Mouse (Mus musculus) thymus, postnatal 10 days (tissue): ENCODE data around the gene Mylk.

Source experiments
- DNase-seq, 2 experiments: peaks; one replicate each; pipeline ENCODE4 v3.0.0; 2021; ENCODE audit warnings: low spot score in 2 of 2

Gene Mylk

DNA sequence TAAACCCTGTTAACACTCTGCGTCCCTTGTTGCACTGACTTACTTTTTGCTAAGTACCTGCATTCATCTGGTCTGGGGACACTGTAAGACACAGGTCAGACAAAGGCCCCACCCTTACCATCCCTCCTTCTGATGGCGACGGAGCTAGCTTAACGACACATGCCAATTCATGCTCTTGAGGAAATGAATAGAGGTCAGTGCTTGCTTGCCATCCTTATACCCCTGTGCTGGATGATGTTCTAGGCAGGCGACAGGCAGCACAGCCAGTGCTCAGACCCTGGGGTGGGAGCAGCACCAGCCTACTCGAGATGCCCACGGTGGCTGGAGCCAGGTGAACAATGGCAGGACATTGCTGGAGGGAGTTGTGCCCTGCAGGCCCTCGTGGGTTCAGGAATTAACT lies 157.8 kb downstream of the Mylk start:
- no peak for DNase-seq

DNA sequence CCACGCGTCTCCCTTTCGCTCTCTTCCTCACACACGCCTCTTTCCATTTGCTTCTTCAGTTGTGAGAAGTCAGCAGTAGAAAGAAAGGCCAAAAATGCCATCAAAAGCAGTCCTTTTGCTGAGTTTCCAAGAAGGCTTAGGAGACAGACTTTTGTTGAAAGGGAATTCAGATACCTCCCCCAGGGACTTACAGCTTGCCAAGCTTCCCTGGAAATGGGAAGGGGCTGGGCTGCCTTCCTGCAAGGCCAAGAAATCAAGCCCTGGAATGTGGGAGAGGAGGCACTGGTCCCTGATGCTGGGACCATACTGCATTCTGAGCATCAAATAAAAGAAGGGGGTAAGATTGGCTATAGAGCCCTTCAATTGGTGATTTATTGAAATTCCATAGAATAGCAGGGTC lies 159.9 kb downstream of the Mylk start:
- no peak for DNase-seq

DNA sequence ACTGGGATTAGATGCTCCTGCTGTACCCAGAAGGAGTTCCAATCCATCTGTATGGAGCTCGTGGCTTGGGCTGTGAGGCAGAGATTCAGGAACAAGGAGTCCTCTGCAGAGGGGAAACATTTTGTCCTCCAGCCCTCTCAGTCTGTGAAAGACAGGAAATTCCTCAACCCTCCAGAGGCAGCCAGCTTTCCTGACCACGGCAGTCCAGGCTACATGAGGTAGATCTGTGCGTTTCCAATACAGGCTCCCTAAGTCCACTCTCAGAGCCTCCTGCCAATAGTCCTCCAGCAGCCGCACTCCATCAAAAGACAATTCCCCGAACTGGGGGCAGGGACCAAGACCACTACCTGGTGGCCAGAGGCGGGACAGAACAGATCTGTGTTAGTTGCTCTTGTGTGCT lies 164.4 kb downstream of the Mylk start:
- no peak for DNase-seq

DNA sequence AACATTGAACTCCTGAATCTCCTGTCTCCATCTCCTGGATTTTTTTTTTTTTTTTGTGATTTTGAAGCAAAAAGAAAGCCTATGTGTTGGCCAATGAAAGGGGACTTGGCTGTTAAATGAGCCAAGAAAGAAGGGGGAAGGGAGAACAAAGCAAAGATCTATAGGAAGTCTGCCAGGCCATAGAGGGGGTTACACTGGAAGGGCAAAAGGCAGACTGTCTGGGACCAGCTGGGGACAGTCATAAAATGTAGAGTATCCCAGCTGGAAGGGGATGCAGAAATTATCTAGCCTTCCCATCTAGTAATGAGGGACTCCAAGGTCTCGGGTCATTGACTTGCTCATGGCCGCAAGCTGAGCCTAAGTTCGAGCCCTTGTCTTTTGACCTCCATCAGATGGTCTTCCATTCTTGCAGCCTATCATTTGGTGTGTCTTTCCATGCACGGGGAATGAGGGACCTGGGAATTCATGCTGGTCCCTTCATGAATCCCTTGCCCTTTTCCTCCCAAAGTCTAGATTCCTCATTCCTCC lies 172.4 kb downstream of the Mylk start:
- DNase-seq, result no peak

DNA sequence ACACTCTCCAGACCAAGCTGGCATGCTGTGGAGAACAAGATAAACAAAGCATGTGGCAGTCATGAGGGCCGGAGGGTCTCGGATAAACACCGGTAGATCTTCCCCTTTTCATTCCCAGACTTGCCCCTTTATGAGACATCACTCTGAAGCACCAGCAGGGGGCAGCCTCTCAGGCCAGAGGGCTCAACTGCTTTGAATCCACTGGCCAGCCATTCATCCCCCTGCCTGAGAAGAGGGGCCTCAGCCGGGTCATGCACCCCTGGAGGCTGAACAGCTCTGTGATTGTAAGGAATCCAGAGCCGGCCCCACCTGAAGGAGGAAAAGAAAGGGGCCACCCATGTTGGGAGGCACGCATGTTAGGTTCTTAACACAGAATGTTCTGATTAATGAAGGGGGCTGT lies 175.2 kb downstream of the Mylk start:
- DNase-seq, result peak in 1 of 2 experiments; percentile 8

DNA sequence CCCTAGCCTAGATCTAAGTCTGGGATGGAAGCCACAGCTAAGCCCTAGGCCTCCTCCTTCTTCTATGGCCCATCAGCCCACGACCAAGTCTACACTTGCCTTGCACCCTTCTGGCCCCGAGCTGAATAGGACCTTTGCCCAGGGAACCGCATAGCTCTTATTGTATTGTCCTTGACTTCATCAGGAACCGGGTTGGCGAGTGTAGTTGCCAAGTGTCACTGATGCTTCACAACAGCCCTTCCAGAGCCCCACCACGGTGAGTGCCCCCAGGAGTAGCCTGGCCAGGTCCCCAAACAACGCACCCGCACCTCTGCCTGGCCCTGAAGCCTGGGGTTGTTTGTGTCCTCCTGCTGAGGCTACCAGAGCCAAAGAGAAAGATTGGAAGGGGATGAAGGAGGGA lies 175.9 kb downstream of the Mylk start:
- DNase-seq, result no peak

DNA sequence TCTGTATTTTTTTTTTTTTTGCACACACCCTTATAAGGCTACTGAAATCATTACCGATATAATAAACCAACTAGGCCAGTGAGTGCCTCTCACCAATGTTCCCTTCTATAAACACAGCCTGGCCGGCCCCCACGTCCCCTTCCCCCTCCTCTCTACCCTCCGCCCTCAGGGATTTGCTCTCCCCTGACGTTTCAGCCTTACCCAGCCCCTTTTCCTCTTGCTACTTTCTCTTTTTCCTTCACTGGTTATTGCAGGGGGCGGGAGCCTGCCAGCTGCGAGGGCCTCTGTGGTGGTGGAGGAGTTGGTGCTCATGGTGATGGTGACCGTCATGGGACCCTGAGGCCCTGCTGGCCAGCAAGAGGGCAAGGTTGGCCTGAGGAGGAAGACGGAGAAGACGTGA lies 176.3 kb downstream of the Mylk start:
- no peak for DNase-seq

DNA sequence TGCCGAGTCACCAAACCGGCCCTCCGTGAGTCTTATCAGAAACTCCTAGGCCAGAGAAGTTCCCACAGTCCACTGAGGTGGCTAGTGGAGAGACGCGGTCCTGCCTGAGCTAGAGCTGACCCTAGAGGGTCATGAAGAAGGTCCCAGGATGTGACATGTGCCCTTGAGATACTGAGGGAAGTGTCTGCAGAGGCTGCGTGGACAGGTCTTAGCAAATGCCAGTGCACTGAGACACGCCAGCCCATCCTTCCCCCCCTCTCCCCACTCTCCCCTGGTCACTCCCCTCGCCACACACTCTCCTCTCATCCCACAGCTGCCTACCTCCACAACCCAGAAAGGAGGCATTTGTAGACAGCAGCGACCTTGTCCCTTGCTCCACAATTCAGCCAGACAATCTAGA lies 178.6 kb downstream of the Mylk start:
- no peak for DNase-seq

DNA sequence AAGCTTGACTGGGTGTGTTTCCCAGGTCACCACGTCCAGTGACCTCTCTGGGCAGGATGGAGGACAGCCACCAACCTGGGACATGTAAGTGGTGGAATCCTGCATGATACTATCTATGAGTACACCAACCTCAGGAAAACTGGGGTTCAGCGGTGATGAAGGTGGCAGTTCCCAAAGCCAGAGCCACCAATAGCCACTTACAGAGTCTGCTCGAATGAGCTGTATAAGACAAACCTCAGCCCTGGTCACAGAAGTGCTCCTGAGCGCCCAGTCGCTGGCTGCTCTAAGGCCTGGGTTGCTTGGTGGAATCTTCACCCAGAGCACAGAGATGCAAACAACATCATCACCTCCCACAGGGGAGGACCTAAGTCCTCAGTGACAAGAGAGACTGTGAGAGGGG lies 179.3 kb downstream of the Mylk start:
- DNase-seq, result no peak

DNA sequence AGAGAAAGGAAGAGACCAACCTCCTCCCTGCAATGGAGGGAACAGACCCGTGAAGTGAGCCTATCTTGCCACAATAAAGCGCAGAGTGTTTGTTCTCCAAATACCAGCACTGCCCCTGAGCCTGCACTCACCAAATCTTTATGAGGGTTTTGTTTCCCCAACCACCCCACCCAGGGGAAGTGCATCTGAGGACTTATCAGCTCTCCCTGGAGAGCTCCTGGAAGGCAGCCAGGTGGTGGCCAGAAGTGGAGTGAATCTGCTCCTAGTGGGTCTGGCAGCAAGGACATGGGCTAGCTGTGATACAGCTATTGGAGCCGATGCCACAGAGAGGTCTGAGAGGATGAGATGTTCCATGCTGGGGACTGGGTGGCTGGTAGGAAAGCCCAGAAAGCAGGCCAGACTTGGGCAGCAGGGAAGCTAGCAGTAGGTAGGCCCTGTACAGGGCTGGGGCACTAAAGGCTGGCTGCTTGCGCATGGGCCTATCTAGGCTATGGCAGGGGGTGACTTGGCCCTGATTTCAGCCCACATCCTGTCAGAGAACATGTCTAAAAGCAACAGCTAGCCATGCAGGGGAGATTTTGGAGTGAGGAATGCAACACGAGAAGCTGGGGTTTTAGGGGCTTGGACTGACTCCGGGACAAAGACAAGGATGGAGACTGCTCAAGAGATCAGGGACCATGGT lies 180.1 kb downstream of the Mylk start:
- no peak for DNase-seq

DNA sequence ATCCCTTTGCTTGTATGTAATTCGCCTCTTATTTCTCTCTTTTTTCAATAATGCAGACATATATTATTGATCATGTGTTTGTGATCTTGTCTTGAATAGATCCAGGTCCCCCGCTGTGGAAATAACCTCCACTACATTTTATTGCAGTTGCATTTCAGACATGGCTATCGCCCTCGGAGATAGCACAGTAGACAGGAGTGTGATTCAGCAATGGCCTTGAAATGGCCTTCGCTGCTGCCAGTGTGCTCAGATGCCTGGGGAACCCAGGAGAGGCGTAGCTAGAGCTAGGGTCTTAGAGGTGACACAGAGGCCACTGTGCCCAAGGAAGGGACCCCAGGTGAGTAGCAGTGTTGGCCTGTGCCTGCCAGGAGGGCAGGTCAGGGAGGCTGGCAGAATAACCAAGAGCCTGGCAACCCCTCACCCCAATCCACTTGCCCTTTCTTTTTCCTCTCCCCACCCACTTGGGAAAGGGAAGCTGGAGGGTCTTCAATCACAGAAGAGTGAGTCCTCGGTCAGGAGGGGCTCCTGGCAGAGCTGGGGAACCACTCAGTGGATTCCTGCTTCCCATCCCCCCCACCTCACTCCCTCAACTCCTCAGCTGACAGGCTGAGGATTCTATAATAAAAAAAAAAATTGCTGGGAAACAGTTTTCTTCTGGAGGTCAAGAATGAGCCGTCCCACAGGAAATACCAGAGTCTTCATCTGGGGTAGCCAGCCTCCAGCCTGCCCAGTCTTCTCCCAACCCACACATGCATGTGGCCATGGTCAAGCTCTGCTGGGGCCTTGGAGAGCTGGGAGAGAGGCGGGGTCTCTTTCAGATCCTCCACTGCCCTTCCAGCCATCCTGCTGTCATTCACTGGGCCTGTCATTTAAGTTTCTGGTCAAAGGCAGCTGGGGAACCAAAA lies 181.8 kb downstream of the Mylk start:
- DNase-seq, result no peak

DNA sequence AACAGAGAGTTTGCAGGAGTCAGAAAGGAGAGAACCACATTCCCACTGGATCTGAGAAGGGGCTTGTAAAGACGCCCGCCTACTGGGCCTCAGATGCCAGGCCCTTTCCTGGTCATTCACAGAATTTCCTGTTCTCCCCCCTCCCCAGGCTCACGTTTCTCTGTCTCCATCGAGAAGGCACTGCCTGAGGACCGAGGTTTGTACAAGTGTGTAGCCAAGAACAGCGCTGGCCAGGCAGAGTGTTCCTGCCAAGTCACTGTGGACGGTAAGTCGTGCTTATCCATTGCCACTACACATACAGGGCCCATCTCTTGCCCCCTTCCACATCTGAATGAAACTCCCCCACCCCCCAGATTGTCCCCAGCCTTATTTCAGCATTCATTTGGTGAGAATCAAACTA lies 184.7 kb downstream of the Mylk start:
- no peak for DNase-seq

DNA sequence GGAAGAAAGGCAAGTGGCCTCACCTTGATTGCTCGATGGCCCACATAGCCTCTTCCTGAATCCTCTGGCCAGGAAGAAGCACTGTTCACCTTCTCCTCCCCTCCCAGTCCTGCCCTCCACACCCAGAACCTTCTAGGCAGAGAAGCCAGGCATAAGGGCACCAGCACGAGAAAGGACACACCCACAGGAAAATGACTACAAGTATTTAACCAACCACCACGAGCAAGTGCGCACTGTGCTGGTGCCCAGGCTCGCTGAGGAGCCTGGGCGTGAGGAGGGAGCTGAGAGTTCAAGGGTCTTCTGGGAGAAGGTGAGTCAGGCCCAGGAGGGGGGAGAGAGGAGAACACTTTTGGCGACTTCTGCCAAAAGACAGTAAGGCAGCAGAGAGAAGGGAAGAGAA lies 185.1 kb downstream of the Mylk start:
- no peak for DNase-seq

DNA sequence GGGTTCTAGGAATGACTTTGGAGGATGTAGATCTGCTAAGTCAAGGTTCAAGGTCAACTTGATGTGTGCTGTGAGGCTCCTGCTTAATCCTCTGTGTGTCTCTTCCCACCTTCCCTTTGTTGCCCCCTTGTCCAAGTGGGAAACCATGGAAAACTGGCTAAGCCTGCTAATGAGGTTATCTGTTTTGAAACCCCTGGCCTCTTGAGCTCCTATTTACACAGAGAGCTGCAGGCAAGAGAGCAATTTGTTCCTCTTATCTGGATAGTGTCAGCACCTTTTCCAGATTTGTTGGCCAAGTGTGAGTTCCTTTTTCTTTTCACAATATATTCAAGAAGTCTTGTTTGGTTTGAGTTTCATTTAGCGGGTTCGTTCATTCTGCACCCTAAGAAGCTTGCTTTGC lies 186.3 kb downstream of the Mylk start:
- DNase-seq, result no peak

DNA sequence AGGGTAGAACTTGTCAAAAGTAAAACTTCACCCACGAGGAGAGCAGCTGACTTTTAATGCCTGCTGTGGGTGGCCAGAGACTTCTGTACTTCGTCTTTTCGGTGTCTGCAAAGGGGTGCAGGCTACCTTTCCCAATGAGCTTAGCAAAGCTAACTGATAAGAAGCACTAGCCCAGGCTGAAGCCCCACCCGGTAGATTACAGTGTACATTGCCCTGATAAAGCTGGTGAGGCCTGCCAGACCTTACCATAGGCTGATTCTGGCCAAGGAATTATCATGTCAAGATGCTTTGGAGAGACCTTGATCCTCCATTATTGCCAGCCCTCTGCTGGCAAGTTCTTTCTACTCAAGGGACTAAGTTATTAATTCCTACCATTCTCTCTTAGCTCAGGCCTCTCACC lies 188.2 kb downstream of the Mylk start:
- no peak for DNase-seq

DNA sequence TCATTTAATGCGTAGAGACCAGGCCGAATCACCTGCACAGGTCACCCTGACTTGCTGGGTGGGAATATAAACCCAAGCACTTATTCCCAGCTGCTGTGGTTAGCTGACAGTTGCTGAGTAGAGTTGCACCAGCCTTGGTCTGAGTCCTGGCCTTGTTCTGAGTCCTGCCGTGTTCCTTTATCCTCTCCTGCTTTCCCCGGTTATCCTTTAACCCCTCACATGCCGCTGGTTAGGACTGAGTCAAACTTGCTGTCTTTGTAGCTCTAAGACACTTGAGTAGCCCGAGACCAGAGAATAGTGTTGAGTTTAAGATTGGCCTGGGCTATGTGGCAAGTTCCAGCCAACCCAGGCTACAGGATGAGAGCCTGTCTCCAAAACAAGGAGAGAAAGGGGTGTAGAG lies 189.5 kb downstream of the Mylk start:
- DNase-seq, result no peak

DNA sequence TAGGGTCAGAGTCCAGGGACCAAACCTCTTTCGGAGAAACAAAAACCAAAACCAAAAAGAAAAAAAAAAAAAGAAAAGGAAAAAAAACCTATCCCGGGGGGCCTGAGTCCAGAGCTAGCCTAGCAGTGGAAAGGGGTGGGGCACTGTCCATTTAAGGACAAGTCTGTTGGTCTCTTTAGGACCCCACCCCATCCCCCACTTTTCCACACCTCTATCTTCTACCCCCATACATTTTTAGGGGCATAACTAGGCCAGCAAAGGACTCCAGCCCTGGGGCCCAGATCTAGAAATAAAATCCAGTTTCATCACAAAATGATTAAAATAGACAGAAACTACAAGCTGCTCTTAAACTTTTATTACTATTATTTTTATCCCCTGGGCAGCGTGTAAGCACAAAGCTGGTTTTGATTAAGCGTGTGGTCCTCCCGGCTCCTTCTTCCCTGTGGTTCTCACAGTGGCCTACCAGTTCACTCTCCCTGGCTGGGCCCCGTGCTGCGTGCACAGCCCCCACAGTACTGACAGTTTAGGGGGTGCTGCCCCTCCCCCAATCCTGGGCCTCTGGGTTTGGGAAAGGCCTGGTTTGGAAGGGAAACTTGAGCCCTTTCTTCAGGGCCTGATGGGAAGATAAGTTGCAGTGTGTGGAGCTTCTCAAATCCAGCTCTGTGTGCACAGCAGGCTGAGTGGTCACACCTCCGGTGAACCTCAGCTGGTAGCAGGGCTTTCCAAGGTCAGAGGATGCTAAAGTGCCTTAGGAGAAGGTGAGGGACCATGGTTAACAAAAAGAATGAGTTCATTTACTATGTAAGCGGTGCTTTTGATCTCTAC lies 190.7 kb downstream of the Mylk start:
- no peak for DNase-seq

DNA sequence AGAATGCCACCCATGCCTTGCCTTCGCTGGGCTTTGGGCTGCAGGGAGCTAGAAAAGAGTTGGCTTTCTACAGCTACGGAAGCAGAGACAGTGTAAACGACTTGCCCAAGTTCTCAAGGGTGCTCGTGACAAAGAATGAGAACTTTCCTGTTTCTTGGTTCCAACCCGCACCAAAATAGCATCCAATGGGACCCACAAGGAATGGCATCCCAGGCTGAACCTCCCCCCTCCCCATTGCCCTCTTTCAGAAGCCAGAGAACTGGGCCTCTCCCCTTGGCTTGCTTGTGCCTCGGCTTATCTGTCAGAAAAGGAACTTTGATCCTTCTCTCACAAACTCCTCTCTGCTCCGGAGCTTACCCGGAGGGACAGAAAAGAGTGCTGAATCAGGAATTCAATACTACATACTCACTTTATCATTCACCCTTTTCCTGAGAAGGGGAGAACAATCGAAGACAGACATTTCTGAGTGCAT lies 191.4 kb downstream of the Mylk start:
- DNase-seq, result no peak

DNA sequence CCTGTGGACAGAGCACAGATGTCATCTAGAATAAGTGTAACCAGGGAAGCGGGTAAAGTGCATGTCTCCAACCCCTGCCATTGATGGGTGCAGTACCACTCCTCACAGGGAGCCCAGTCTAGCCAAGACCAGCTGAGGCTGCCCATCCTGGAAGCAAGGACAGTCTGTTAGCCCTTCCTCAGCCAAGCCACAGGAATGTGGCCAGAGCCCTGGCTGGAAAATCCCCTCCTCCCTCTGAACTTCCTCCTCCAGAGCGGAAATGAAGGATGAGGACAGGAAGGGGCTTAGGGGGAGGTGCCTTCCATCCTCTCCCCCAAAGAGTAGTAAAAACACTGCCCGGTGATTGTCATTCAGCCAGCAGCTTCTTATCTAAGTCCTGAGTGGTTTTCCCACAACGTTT lies 192.6 kb downstream of the Mylk start:
- DNase-seq, result no peak

DNA sequence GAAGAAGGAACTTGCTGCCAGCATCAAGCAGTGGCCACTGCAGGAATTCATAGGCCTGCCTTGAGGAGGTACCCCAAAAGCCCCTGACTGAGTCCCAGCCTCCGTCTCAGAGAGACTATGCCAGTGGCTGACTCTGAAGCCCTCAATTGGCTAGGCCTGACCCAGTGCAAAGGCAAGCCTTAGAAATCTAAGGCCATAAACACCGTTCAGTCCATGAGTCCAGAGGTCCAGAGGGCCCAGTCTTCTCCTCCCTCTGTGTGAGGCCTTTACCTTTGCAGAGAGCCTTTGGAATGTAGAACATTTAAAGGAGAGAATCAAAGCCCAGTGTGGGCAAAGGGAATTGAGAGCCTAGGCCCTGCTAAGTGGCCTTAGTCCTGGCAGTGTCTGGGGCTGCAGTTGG lies 193.2 kb downstream of the Mylk start:
- no peak for DNase-seq

DNA sequence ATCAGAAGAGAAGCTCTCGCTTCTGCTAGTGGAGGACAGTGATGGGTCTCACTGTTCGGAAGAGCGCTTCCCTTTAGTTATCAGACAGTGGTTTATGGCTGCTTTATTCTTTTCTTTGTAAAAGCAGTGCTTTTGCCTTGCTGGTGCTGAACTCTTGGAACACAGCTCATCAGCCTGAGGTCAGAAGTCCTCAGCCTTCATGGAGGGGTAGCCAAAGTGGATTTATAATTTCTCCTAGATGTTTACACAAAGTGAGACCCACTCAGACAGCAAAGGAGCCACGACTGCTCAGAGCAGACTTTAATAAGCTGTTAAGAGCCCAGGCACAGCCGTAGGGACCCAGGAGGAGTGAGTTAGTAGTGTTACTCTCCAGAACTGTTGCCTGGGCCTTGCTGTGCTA lies 194.9 kb downstream of the Mylk start:
- DNase-seq, result no peak

DNA sequence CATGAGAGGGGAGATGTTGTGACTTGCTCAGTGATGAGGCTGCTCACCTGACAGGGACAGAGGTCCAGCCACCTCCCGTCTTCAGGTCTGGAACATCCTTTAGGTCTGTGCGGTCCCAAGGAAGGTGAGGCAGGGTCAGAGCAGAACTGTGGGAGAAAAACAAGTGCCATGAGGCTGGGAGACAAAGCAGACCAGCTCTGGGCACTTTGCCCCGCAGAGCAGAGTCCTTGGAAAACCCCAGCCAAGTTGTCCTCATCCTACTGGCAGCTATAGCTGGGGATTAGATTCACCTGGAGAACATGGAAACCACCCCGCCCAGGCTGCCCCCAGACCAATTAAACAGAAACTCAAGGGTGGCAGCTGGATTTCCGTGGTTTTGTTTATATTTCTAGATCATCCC lies 195.4 kb downstream of the Mylk start:
- DNase-seq, result no peak
